Mouse (Mus musculus) heart, embryonic 12.5 days (tissue): ENCODE data around the gene Dzip1l. TPM values are rescaled to one million over a fixed set of nuclear protein-coding genes. Genes with fewer than 3 reads are reported as not detected.

Source experiments
- ATAC-seq: fragments of 200-750 bp; cut with Nextera tagmentation; 2 replicates; pipeline ENCODE4 v1.8.0; 2017; ENCODE audit warnings: moderate TSS enrichment, moderate library complexity; ENCODE audit not compliant: insufficient number of reproducible peaks, low FRiP score
- H3K27ac ChIP-seq: fragments of 300-500 bp; sonication (generic); 2 replicates; pipeline ENCODE4 v1.5.1; 2016; ENCODE audit warnings: mild to moderate bottlenecking, moderate library complexity; ENCODE audit not compliant: poor library complexity, severe bottlenecking
- H3K27me3 ChIP-seq: fragments of 300-500 bp; sonication (generic); replicated peaks from 2 replicates; pipeline ENCODE4 v1.6.1; 2016; ENCODE audit warnings: mild to moderate bottlenecking, moderate library complexity
- H3K36me3 ChIP-seq: fragments of 300-500 bp; sonication (generic); 2 replicates; pipeline ENCODE4 v1.6.1; 2016; ENCODE audit warnings: mild to moderate bottlenecking, moderate library complexity
- H3K4me1 ChIP-seq: fragments of 300-500 bp; sonication (generic); replicated peaks from 2 replicates; pipeline ENCODE4 v1.6.1; 2016; ENCODE audit warnings: mild to moderate bottlenecking
- H3K4me2 ChIP-seq: fragments of 300-500 bp; sonication (generic); 2 replicates; pipeline ENCODE4 v1.6.1; 2016; ENCODE audit warnings: mild to moderate bottlenecking, moderate library complexity
- H3K4me3 ChIP-seq: fragments of 300-500 bp; sonication (generic); 2 replicates; pipeline ENCODE4 v1.5.1; 2016; ENCODE audit warnings: mild to moderate bottlenecking
- H3K9ac ChIP-seq: fragments of 300-500 bp; sonication (generic); 2 replicates; pipeline ENCODE4 v1.6.1; 2016; ENCODE audit warnings: mild to moderate bottlenecking, moderate library complexity
- H3K9me3 ChIP-seq: fragments of 300-500 bp; sonication (generic); replicated peaks from 2 replicates; pipeline ENCODE4 v1.6.1; 2016; ENCODE audit warnings: mild to moderate bottlenecking, moderate library complexity
- WGBS: fragments of 180-500 bp; shearing (Covaris S2); methylation state at CpG from one replicate; pipeline ENCODE4 v1.1.7; 2016; 5-methylcytosine and 5-hydroxymethylcytosine counted together
- polyA plus RNA-seq: library from polyadenylated mRNA; unstranded; fragments of >200 nt; fragmentation: Nextera tagmentation; extraction: Ambion mirVana; gene quantifications from 2 replicates; pipeline ENCODE4 v1.2.1, GENCODE M21; 2016

The Dzip1l gene
- polyA plus RNA-seq, 1 experiment from 2014 or later: 20.5 TPM

DNA sequence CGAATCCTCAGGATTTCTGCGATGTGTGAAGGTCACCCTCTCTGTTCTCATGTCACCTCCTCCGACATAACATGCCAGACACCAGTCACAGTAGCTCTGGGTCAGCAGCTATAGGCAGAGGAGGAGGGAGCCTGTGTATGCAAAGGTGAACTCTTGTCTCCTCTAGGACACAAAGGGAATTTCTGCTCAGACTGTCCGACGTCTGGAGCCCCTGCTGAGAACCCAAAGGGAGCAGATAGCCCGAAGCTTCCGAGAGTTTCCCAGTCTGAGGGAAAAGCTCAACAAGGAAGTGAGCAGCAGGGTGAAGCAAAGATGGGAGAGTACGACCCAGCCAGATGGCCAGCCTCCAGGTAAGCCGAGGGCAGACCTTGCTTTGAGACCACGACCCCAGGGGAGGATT, 31.5 kb downstream of the Dzip1l start:
- Histone ChIP-seq H3K4me3 (no peak overlapping the region), H3K27ac (peak overlapping the region; percentile 6; the same call in 1 of the 2 replicates), H3K36me3 (peaks cover 62% of the 10 kb centered on the region), H3K4me2 (no peak overlapping the region), H3K9me3 (no peaks in the 10 kb centered on the region), H3K27me3 (no peaks in the 10 kb centered on the region), H3K4me1 (0 out of 2 replicates have a peak, but pooled peaks cover 3% of the 10 kb centered on the region), H3K9ac (no peak overlapping the region)
- 61% methylated on average over 10 of the region's 10 CpGs for WGBS
- ATAC-seq: no peak

GRCm38 (mm10) chr9:99661606-99662166, 32.4 kb downstream of the Dzip1l start:
- no peak for ATAC-seq
- Histone ChIP-seq H3K4me3 (no peak overlapping the region), H3K36me3 (peaks cover 61% of the 10 kb centered on the region), H3K4me2 (no peak overlapping the region), H3K27me3 (no peaks in the 10 kb centered on the region), H3K4me1 (0 out of 2 replicates have a peak, but pooled peaks cover 3% of the 10 kb centered on the region), H3K9ac (no peak overlapping the region), H3K9me3 (no peaks in the 10 kb centered on the region), H3K27ac (peak overlapping the region; percentile 31)
- WGBS: 72% methylated on average over 16 of the region's 16 CpGs

DNA sequence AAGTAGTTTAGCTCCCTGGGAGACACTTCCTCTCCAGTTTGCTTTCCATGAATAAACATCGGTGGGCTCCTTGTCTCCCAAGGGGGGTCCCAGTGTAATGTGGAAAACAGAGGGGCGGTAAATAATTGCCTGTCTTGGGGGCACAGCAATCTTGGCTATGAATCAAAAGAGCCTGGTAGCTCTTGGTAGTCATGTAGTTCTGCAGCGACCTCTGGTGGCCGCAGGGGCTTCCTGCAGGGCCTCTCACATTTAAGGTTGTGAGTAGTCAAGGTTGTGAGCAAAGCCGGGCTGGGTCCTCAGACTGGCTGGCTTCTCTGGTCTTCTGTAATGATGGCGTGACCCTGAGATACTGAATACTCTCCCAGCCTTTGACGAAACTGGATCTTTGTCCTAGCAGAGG, 33.1 kb downstream of the Dzip1l start:
- Histone ChIP-seq H3K4me1 (0 out of 2 replicates have a peak, but pooled peaks cover 3% of the 10 kb centered on the region), H3K9me3 (no peaks in the 10 kb centered on the region), H3K4me3 (no peak overlapping the region), H3K9ac (no peak overlapping the region), H3K4me2 (no peak overlapping the region), H3K27ac (peak overlapping the region; percentile 31), H3K36me3 (peaks cover 61% of the 10 kb centered on the region), H3K27me3 (no peaks in the 10 kb centered on the region)
- 27% methylated on average over 7 of the region's 7 CpGs for WGBS
- ATAC-seq: 0 out of 2 replicates have a peak, but pooled peaks have one; percentile 3

DNA sequence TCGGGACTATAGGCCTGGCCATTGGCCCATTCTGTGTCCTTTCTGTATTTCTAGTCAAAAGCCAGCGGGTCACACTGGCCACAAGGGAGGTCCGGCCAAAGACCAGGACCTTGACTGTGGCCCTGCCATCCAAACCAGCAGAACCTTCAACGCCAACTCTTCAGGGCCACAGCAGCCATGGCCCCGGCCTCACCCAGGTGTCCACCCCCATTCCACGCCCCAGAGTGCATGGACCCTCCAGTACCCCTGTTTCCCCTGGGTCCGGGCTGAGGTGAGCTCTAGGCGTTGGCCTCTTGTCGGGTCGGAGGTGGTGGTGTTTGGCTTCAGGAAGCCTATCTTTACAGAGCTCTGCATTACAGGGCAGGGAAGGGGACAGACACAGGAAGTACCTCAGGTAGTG, 33.6 kb downstream of the Dzip1l start:
- Histone ChIP-seq H3K27ac (no peak overlapping the region), H3K4me3 (no peak overlapping the region), H3K4me2 (no peak overlapping the region), H3K4me1 (0 out of 2 replicates have a peak, but pooled peaks cover 3% of the 10 kb centered on the region), H3K9ac (no peak overlapping the region), H3K9me3 (no peaks in the 10 kb centered on the region), H3K27me3 (no peaks in the 10 kb centered on the region), H3K36me3 (peaks cover 64% of the 10 kb centered on the region)
- ATAC-seq: 0 out of 2 replicates have a peak, but pooled peaks have one; percentile 4
- 85% methylated on average over 10 of the region's 10 CpGs for WGBS

GRCm38 (mm10) chr9:99667596-99667995, 38.3 kb downstream of the Dzip1l start:
- Histone ChIP-seq H3K27me3 (no peaks in the 10 kb centered on the region), H3K4me3 (no peak overlapping the region), H3K27ac (no peak overlapping the region), H3K9ac (no peak overlapping the region), H3K4me2 (no peak overlapping the region), H3K36me3 (peaks cover 76% of the 10 kb centered on the region), H3K4me1 (no peaks in the 10 kb centered on the region), H3K9me3 (peaks cover 8% of the 10 kb centered on the region; the same call in 1 of the 2 replicates)
- WGBS: 83% methylated on average over 8 of the region's 8 CpGs
- no peak for ATAC-seq

GRCm38 (mm10) chr9:99671603-99672002, 42.3 kb downstream of the Dzip1l start:
- H3K4me2 ChIP-seq: no peak overlapping the region

DNA sequence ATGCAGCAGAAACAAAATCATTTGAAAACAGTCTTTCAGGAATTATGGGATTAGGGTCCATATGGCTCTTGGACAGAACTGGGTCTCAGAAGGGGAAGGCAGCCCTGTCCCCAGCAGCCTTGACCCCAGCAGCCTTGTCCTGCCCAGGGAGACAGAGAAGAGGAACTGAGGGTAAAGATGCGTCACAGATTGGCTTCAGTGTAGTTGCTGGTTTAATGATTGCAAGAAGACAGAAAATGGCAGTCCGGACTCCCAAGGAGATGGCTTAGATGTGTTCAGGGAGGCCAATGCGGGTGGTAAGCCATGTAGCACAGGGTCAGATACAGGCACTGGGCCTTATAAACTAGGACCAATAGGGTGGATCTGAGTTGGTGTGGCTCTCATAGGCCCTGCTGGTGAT, 46.4 kb downstream of the Dzip1l start:
- no peaks in the 10 kb centered on the region for H3K9me3 ChIP-seq
- WGBS: 86% methylated on average over 3 of the region's 3 CpGs
- H3K27me3 ChIP-seq: no peaks in the 10 kb centered on the region
- H3K4me3 ChIP-seq: no peak overlapping the region
- no peaks in the 10 kb centered on the region; the same call in 1 of the 2 replicates for H3K36me3 ChIP-seq
- no peaks in the 10 kb centered on the region for H3K4me1 ChIP-seq
- H3K4me2 ChIP-seq: no peak overlapping the region
- no peak for ATAC-seq
- H3K9ac ChIP-seq: no peak overlapping the region
- H3K27ac ChIP-seq: no peak overlapping the region

More at GRCm38 (mm10) chr9:99671603-99672002, 42.3 kb downstream of the Dzip1l start:
- H3K27me3 ChIP-seq: no peaks in the 10 kb centered on the region
- H3K36me3 ChIP-seq: peaks cover 37% of the 10 kb centered on the region
- peaks cover 8% of the 10 kb centered on the region; the same call in 1 of the 2 replicates for H3K9me3 ChIP-seq
- no peak overlapping the region for H3K9ac ChIP-seq
- ATAC-seq: no peak
- H3K27ac ChIP-seq: no peak overlapping the region
- H3K4me3 ChIP-seq: no peak overlapping the region
- H3K4me1 ChIP-seq: no peaks in the 10 kb centered on the region
- WGBS: 34% methylated on average over 2 of the region's 2 CpGs

DNA sequence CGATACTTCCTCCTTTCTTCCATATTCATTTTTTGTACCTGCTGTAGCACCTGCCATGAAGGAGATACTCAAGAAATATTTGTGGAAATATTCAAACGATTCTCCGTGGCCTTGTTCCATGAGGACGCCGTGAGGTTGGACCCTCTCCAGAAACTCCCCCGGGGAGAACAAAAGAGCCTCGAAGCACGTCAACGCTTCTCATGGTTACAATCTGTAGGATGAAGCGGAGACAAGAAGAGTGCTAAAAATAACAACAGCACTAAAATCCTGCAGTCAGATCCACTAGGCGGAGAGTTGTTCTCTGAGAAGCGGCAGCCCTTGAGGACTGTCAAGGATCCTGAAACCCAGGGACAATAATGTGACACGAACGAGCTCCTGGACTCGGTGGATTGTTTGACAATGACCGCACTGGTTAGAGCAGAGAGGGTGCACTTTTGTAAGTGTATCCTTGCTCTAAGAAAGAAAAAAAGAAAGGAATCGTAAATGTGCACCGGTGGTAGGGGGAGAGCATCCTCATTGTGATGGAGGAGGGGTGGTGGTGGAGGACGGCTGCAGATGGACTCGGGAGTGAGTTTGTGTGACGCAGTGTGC, 52.8 kb downstream of the Dzip1l start:
- peaks cover 16% of the 10 kb centered on the region for H3K4me1 ChIP-seq
- H3K9me3 ChIP-seq: no peaks in the 10 kb centered on the region
- no peaks in the 10 kb centered on the region for H3K27me3 ChIP-seq
- 45% methylated on average over 21 of the region's 21 CpGs for WGBS
- H3K4me3 ChIP-seq: peak overlapping the region; percentile 27; the same call in 1 of the 2 replicates
- H3K9ac ChIP-seq: no peak overlapping the region
- peak overlapping the region; percentile 78 for H3K27ac ChIP-seq
- H3K36me3 ChIP-seq: no peaks in the 10 kb centered on the region
- 0 out of 2 replicates have a peak, but pooled peaks have one; percentile 11 for ATAC-seq
- H3K4me2 ChIP-seq: peak overlapping the region; percentile 58

- no peaks in the 10 kb centered on the region for H3K36me3 ChIP-seq
- H3K9ac ChIP-seq: no peak overlapping the region
- H3K27me3 ChIP-seq: no peaks in the 10 kb centered on the region
- H3K27ac ChIP-seq: no peak overlapping the region
- H3K4me3 ChIP-seq: no peak overlapping the region
- no peak overlapping the region for H3K4me2 ChIP-seq
- no peak for ATAC-seq
- WGBS: 51% methylated on average over 5 of the region's 5 CpGs
- peaks cover 16% of the 10 kb centered on the region for H3K4me1 ChIP-seq
- H3K9me3 ChIP-seq: no peaks in the 10 kb centered on the region
Observed at GRCm38 (mm10) chr9:99685061-99685521, 55.8 kb downstream of the Dzip1l start.

- Histone ChIP-seq H3K27me3 (no peaks in the 10 kb centered on the region), H3K36me3 (no peaks in the 10 kb centered on the region), H3K27ac (no peak overlapping the region), H3K9me3 (no peaks in the 10 kb centered on the region), H3K9ac (no peak overlapping the region), H3K4me3 (no peak overlapping the region), H3K4me1 (peaks cover 16% of the 10 kb centered on the region), H3K4me2 (no peak overlapping the region)
- no peak for ATAC-seq
- WGBS: 63% methylated on average over 5 of the region's 5 CpGs
Observed at GRCm38 (mm10) chr9:99685536-99686231, 56.4 kb downstream of the Dzip1l start.

- no peaks in the 10 kb centered on the region for H3K27me3 ChIP-seq
- H3K9ac ChIP-seq: no peak overlapping the region
- no peak overlapping the region for H3K4me2 ChIP-seq
- H3K27ac ChIP-seq: no peak overlapping the region
- H3K36me3 ChIP-seq: no peaks in the 10 kb centered on the region
- 88% methylated on average over 5 of the region's 5 CpGs for WGBS
- no peaks in the 10 kb centered on the region for H3K9me3 ChIP-seq
- H3K4me1 ChIP-seq: 0 out of 2 replicates have a peak, but pooled peaks cover 5% of the 10 kb centered on the region
- H3K4me3 ChIP-seq: no peak overlapping the region
- ATAC-seq: no peak
Observed at GRCm38 (mm10) chr9:99689796-99690195, 60.5 kb downstream of the Dzip1l start.
